Mouse (Mus musculus) lung, postnatal 4 days (tissue): ENCODE data around the gene Akap11.
"Not testable (repeated sequence)": the region's sequence is repeated elsewhere in the genome, so short reads cannot be mapped to it uniquely, and the experiment has no call there.

Experiments
- DNase-seq, 2 experiments: peaks; one replicate each; pipeline ENCODE4 v3.0.0; 2021

Gene Akap11

GRCm38 (mm10) chr14:78536281-78537165 is at the start of gene Akap11:
Akap11 (minus strand) TSS chr14:78536808.
- DNase-seq, result peak; percentile 95 to 98

GRCm38 (mm10) chr14:78584222-78584621 is 47.6 kb upstream of the Akap11 start:
- no peak for DNase-seq

GRCm38 (mm10) chr14:78583168-78583567 is 46.6 kb upstream of the Akap11 start:
- DNase-seq, result no peak

- no peak for DNase-seq
Observed at GRCm38 (mm10) chr14:78575899-78576298, 39.3 kb upstream of the Akap11 start.

- DNase-seq, result no peak
Observed at GRCm38 (mm10) chr14:78568410-78568809, 31.8 kb upstream of the Akap11 start.

- no peak for DNase-seq
Observed at GRCm38 (mm10) chr14:78566431-78566830, 29.8 kb upstream of the Akap11 start.

- no peak for DNase-seq
Observed at GRCm38 (mm10) chr14:78564292-78564691, 27.7 kb upstream of the Akap11 start.

- DNase-seq, result no peak
Observed at GRCm38 (mm10) chr14:78563211-78563610, 26.6 kb upstream of the Akap11 start.

- DNase-seq, result no peak
Observed at GRCm38 (mm10) chr14:78562121-78562520, 25.5 kb upstream of the Akap11 start.

GRCm38 (mm10) chr14:78559042-78559441 is 22.4 kb upstream of the Akap11 start:
- no peak for DNase-seq

GRCm38 (mm10) chr14:78554830-78555229 is 18.2 kb upstream of the Akap11 start:
- not testable (repeated sequence) for DNase-seq

- no peak for DNase-seq
Observed at GRCm38 (mm10) chr14:78553661-78554060, 17.1 kb upstream of the Akap11 start.

- DNase-seq, result peak; percentile 29 to 45
Observed at GRCm38 (mm10) chr14:78548807-78549206, 12.2 kb upstream of the Akap11 start.

GRCm38 (mm10) chr14:78541319-78541718 is 4.7 kb upstream of the Akap11 start:
- no peak for DNase-seq

- DNase-seq, result no peak
Observed at GRCm38 (mm10) chr14:78539821-78540220, 3.2 kb upstream of the Akap11 start.

- no peak for DNase-seq
Observed at GRCm38 (mm10) chr14:78538572-78539320, 2.1 kb upstream of the Akap11 start.

GRCm38 (mm10) chr14:78537551-78537950 is 943 bp upstream of the Akap11 start:
- no peak for DNase-seq

- DNase-seq, result no peak
Observed at GRCm38 (mm10) chr14:78535366-78535765, 1.2 kb downstream of the Akap11 start.

GRCm38 (mm10) chr14:78534651-78535050 is 2.0 kb downstream of the Akap11 start:
- DNase-seq, result no peak

GRCm38 (mm10) chr14:78533701-78534100 is 2.9 kb downstream of the Akap11 start:
- DNase-seq, result no peak

GRCm38 (mm10) chr14:78532345-78532744 is 4.3 kb downstream of the Akap11 start:
- peak in 1 of 2 experiments; percentile 23 for DNase-seq

- DNase-seq, result no peak
Observed at GRCm38 (mm10) chr14:78530256-78530655, 6.4 kb downstream of the Akap11 start.

GRCm38 (mm10) chr14:78528461-78529425 is 7.9 kb downstream of the Akap11 start:
- DNase-seq, result no peak
